Mouse (Mus musculus) heart, embryonic 11.5 days (tissue): ENCODE measurements around the gene Notch1. TPM values are rescaled to one million over a fixed set of nuclear protein-coding genes. Genes with fewer than 3 reads are reported as not detected.

ENCODE experiments used
- ATAC-seq: fragments of 200-750 bp; cut with Nextera tagmentation; replicated peaks from 2 replicates; pipeline ENCODE4 v1.8.0; 2017; ENCODE audit warnings: moderate library complexity; ENCODE audit not compliant: insufficient number of reproducible peaks, low FRiP score, low TSS enrichment
- H3K27ac ChIP-seq: fragments of 300-500 bp; sonication (generic); 2 replicates; pipeline ENCODE4 v1.5.1; 2014; ENCODE audit warnings: mild to moderate bottlenecking, low read depth, low read length
- H3K27me3 ChIP-seq: fragments of 300-500 bp; sonication (generic); 2 replicates; pipeline ENCODE4 v1.6.1; 2014; ENCODE audit warnings: mild to moderate bottlenecking, low read length, mixed read lengths; ENCODE audit not compliant: control insufficient read depth, insufficient read depth
- H3K36me3 ChIP-seq: fragments of 300-500 bp; sonication (generic); 2 replicates; pipeline ENCODE4 v1.6.1; 2014; ENCODE audit warnings: mild to moderate bottlenecking, low read length, moderate library complexity, mixed read lengths; ENCODE audit not compliant: control insufficient read depth, insufficient read depth
- H3K4me1 ChIP-seq: fragments of 300-500 bp; sonication (generic); 2 replicates; pipeline ENCODE4 v1.6.1; 2014; ENCODE audit warnings: low read length; ENCODE audit not compliant: control insufficient read depth, insufficient read depth
- H3K4me2 ChIP-seq: fragments of 300-500 bp; sonication (generic); 2 replicates; pipeline ENCODE4 v1.6.1; 2014; ENCODE audit warnings: mild to moderate bottlenecking, moderate library complexity
- H3K4me3 ChIP-seq: fragments of 300-500 bp; sonication (generic); 2 replicates; pipeline ENCODE4 v1.5.1; 2014; ENCODE audit warnings: low read depth, low read length
- H3K9ac ChIP-seq: fragments of 300-500 bp; sonication (generic); 2 replicates; pipeline ENCODE4 v1.6.1; 2014; ENCODE audit warnings: mild to moderate bottlenecking, low read depth, low read length, moderate library complexity
- H3K9me3 ChIP-seq: fragments of 300-500 bp; sonication (generic); replicated peaks from 2 replicates; pipeline ENCODE4 v1.6.1; 2016; ENCODE audit warnings: low read length; ENCODE audit not compliant: control insufficient read depth
- WGBS: fragments of 180-500 bp; shearing (Covaris S2); extraction: QIAGEN DNeasy Blood & Tissue Kit; methylation state at CpG from one replicate; pipeline ENCODE4 v1.1.7; 2014; ENCODE audit not compliant: insufficient replicate concordance; 5-methylcytosine and 5-hydroxymethylcytosine counted together
- polyA plus RNA-seq: library from polyadenylated mRNA; unstranded; fragments of >200 nt; fragmentation: Nextera tagmentation; extraction: Ambion mirVana; gene quantifications from 2 replicates; pipeline ENCODE4 v1.2.1, GENCODE M21; 2014

The Notch1 gene
- 20.9 and 23.5 TPM in 2 replicates for polyA plus RNA-seq

- peak within 1 kb of the TSS; percentile 55; the same call in 1 of the 2 replicates for H3K9ac ChIP-seq
- H3K4me1 ChIP-seq: peaks cover 15% of the 10 kb centered on the region
- peak within 1 kb of the TSS; percentile 41 for H3K4me2 ChIP-seq
- no peaks in the 10 kb centered on the region for H3K9me3 ChIP-seq
- no peaks in the 10 kb centered on the region for H3K27me3 ChIP-seq
- peak; percentile 55 for ATAC-seq
- no peaks in the 10 kb centered on the region for H3K36me3 ChIP-seq
- H3K4me3 ChIP-seq: no peak within 1 kb of the TSS
- 17% methylated on average over 12 of the region's 12 CpGs for WGBS
- H3K27ac ChIP-seq: peak within 1 kb of the TSS; percentile 41; the same call in 1 of the 2 replicates
These were observed at the start of gene Notch1 for GRCm38 (mm10) chr2:26516275-26516674. TSS of gene Notch1 (minus strand) at chr2:26516663.

- H3K4me3 ChIP-seq: no peak overlapping the region
- no peaks in the 10 kb centered on the region for H3K27me3 ChIP-seq
- no peaks in the 10 kb centered on the region for H3K9me3 ChIP-seq
- WGBS: 10% methylated on average over 4 of the region's 4 CpGs
- peak; percentile 44; the same call in 1 of the 2 replicates for ATAC-seq
- peaks cover 6% of the 10 kb centered on the region for H3K4me1 ChIP-seq
- H3K27ac ChIP-seq: no peak overlapping the region
- no peak overlapping the region for H3K4me2 ChIP-seq
- no peaks in the 10 kb centered on the region for H3K36me3 ChIP-seq
- H3K9ac ChIP-seq: no peak overlapping the region
These were observed 49.8 kb upstream of the Notch1 start for GRCm38 (mm10) chr2:26566221-26566620.

- Histone ChIP-seq H3K9me3 (no peaks in the 10 kb centered on the region), H3K4me2 (no peak overlapping the region), H3K27ac (no peak overlapping the region), H3K4me1 (peaks cover 14% of the 10 kb centered on the region), H3K27me3 (no peaks in the 10 kb centered on the region; the same call in 1 of the 2 replicates), H3K9ac (0 out of 2 replicates have a peak overlapping the region, but pooled peaks have one; percentile 28), H3K36me3 (no peaks in the 10 kb centered on the region), H3K4me3 (no peak overlapping the region)
- WGBS: 46% methylated on average over 6 of the region's 6 CpGs
- ATAC-seq: peak; percentile 21; the same call in 1 of the 2 replicates
These were observed 45.0 kb upstream of the Notch1 start for GRCm38 (mm10) chr2:26561351-26562016.

- H3K4me1 ChIP-seq: peaks cover 21% of the 10 kb centered on the region
- H3K36me3 ChIP-seq: no peaks in the 10 kb centered on the region
- H3K27me3 ChIP-seq: no peaks in the 10 kb centered on the region; the same call in 1 of the 2 replicates
- no peak overlapping the region for H3K9ac ChIP-seq
- H3K27ac ChIP-seq: no peak overlapping the region
- no peak overlapping the region for H3K4me2 ChIP-seq
- no peaks in the 10 kb centered on the region for H3K9me3 ChIP-seq
- 75% methylated on average over 5 of the region's 5 CpGs for WGBS
- no peak for ATAC-seq
- H3K4me3 ChIP-seq: no peak overlapping the region
These were observed 44.0 kb upstream of the Notch1 start for GRCm38 (mm10) chr2:26560506-26560905.

GRCm38 (mm10) chr2:26556535-26556993 is 40.1 kb upstream of the Notch1 start:
- no peaks in the 10 kb centered on the region for H3K9me3 ChIP-seq
- ATAC-seq: no peak
- H3K36me3 ChIP-seq: no peaks in the 10 kb centered on the region
- no peak overlapping the region for H3K9ac ChIP-seq
- H3K27me3 ChIP-seq: no peaks in the 10 kb centered on the region; the same call in 1 of the 2 replicates
- H3K4me3 ChIP-seq: no peak overlapping the region
- H3K27ac ChIP-seq: peak overlapping the region; percentile 46; the same call in 1 of the 2 replicates
- peaks cover 19% of the 10 kb centered on the region for H3K4me1 ChIP-seq
- H3K4me2 ChIP-seq: peak overlapping the region; percentile 29
- whole genome bisulfite sequencing: 27% methylated on average over 4 of the region's 4 CpGs

GRCm38 (mm10) chr2:26555076-26555475 is 38.6 kb upstream of the Notch1 start:
- Histone ChIP-seq H3K4me1 (peaks cover 22% of the 10 kb centered on the region), H3K4me3 (no peak overlapping the region), H3K4me2 (no peak overlapping the region), H3K9ac (no peak overlapping the region), H3K27ac (no peak overlapping the region), H3K9me3 (no peaks in the 10 kb centered on the region), H3K27me3 (no peaks in the 10 kb centered on the region), H3K36me3 (no peaks in the 10 kb centered on the region)
- WGBS: 77% methylated on average over 4 of the region's 4 CpGs
- no peak for ATAC-seq

GRCm38 (mm10) chr2:26553904-26554303 is 37.4 kb upstream of the Notch1 start:
- H3K27me3 ChIP-seq: no peaks in the 10 kb centered on the region
- H3K27ac ChIP-seq: no peak overlapping the region
- no peak for ATAC-seq
- H3K4me2 ChIP-seq: no peak overlapping the region
- peaks cover 22% of the 10 kb centered on the region for H3K4me1 ChIP-seq
- no peaks in the 10 kb centered on the region for H3K9me3 ChIP-seq
- H3K36me3 ChIP-seq: no peaks in the 10 kb centered on the region
- H3K4me3 ChIP-seq: no peak overlapping the region
- 79% methylated on average over 9 of the region's 9 CpGs for WGBS
- H3K9ac ChIP-seq: no peak overlapping the region

GRCm38 (mm10) chr2:26552066-26552465 is 35.6 kb upstream of the Notch1 start:
- H3K27ac ChIP-seq: no peak overlapping the region
- H3K4me1 ChIP-seq: peaks cover 28% of the 10 kb centered on the region
- WGBS: 81% methylated on average over 2 of the region's 2 CpGs
- no peak for ATAC-seq
- no peak overlapping the region for H3K9ac ChIP-seq
- no peak overlapping the region for H3K4me2 ChIP-seq
- no peak overlapping the region for H3K4me3 ChIP-seq
- no peaks in the 10 kb centered on the region for H3K9me3 ChIP-seq
- H3K36me3 ChIP-seq: no peaks in the 10 kb centered on the region
- no peaks in the 10 kb centered on the region for H3K27me3 ChIP-seq

GRCm38 (mm10) chr2:26551446-26551845 is 35.0 kb upstream of the Notch1 start:
- Histone ChIP-seq H3K27me3 (no peaks in the 10 kb centered on the region), H3K4me3 (no peak overlapping the region), H3K27ac (no peak overlapping the region), H3K4me1 (peaks cover 23% of the 10 kb centered on the region), H3K9ac (no peak overlapping the region), H3K4me2 (no peak overlapping the region), H3K36me3 (no peaks in the 10 kb centered on the region), H3K9me3 (no peaks in the 10 kb centered on the region)
- ATAC-seq: no peak
- 66% methylated on average over 8 of the region's 8 CpGs for WGBS
